Mouse (Mus musculus) olfactory bulb, adult 2 months (tissue): Measurements from ENCODE around the gene Cisd3.

ENCODE experiments used
- CTCF ChIP-seq: fragments of 200-500 bp; IDR thresholded peaks from 2 replicates; pipeline ENCODE4 v1.5.1; 2012; ENCODE audit warnings: low read depth, mild to moderate bottlenecking, low read length, moderate library complexity; ENCODE audit not compliant: insufficient read depth
- POLR2A ChIP-seq: fragments of 200-500 bp; IDR thresholded peaks from 2 replicates; pipeline ENCODE4 v1.6.1; 2012; ENCODE audit warnings: mild to moderate bottlenecking, low read depth, low read length, moderate library complexity; ENCODE audit not compliant: insufficient read depth

GRCm38 (mm10) chr11:97680430-97680829 is 5.2 kb upstream of the Cisd3 start:
- no peak for TF ChIP-seq POLR2A
- TF ChIP-seq CTCF: no peak
